Mouse (Mus musculus): Measurements from ENCODE around the gene Xpo1. TPM values are rescaled to one million over a fixed set of nuclear protein-coding genes. Genes with fewer than 3 reads are reported as not detected.

Xpo1 gene
- 140 and 176 TPM in 2 replicates for total RNA-seq (2012; rRNA removed)
- total RNA-seq (2014; rRNA removed) = 295 and 333 TPM in 2 replicates
- polyA plus RNA-seq (2012; ENCODE audit: insufficient read length, low read depth) = 199 and 246 TPM in 2 replicates

DNA sequence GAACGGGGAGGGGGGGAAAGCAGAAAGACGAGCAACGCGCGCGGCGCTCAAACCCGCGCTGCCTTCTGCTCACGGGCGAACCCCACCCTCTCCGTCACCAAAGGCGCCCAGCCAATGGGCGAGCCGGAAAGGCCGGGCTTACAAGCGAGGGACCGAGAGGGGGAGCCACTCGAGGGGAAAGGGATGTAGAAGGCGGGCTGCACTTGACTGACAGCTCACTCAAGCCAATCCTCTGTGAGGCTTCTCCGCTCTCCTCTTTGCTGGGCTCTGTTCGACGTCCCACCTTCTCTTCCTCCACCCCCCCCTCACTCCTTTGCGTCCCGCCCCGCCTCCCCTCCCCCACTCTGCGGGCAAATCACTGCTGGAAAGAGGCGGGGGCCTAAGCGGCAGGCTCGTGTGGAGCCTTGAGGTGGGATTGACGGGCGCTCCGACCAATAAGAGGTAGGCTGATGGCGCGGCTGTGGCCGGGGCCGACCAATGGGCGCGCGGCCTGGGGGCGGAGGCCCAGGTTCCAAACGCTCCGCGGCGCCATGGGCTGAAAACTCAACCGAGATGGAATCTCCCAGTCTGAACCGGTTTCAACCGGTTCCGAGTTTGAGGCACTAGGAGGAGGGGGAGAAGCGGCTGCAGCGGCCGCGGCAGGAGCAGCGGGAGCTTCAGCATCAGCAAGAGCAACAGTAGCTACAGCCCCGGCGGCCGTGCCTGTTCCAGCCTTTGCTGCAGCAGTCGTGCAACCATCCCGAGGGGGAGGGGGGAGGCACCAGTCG is at the start of gene Xpo1:
Xpo1 (plus strand) TSS at position 615 of the 767 bp plus-strand sequence.
- peak within 1 kb of the TSS; percentile 94 for H3K27ac ChIP-seq (ENCODE audit: insufficient read depth, low read depth)
- peak; percentile 94 for TF ChIP-seq E2F4 (IDR thresholded peaks at IDR 0.05; ENCODE audit: insufficient replicate concordance, low read depth, low read length)
- TF ChIP-seq BHLHE40 (IDR thresholded peaks at IDR 0.05; ENCODE audit: low read depth, low read length) = no peak
- peak; percentile 10 for TF ChIP-seq UBTF (IDR thresholded peaks at IDR 0.05; ENCODE audit: low read depth, low read length)
- TF ChIP-seq JUND (conservative IDR thresholded peaks at IDR 0.05; ENCODE audit: low read depth, low read length) = no peak
- TF ChIP-seq CHD1 (IDR thresholded peaks at IDR 0.05; ENCODE audit: low read depth, low read length) = no peak
- TF ChIP-seq USF1 (IDR thresholded peaks at IDR 0.05; ENCODE audit: low read depth, low read length) = no peak; the same call in 1 of the 2 replicates
- no peak for TF ChIP-seq ZKSCAN1 (IDR thresholded peaks at IDR 0.05; ENCODE audit: borderline replicate concordance, low read depth, low read length)
- TF ChIP-seq GABPA (IDR thresholded peaks at IDR 0.05; ENCODE audit: insufficient replicate concordance, low read depth, low read length) = no peak
- TF ChIP-seq SIN3A (IDR thresholded peaks at IDR 0.05; ENCODE audit: low read length) = no peak; the same call in 1 of the 2 replicates
- TF ChIP-seq MAX (IDR thresholded peaks at IDR 0.05; ENCODE audit: low read length) = peak; percentile 69
- no peak for TF ChIP-seq USF2 (conservative IDR thresholded peaks at IDR 0.05; ENCODE audit: low read depth, low read length)
- TF ChIP-seq NRF1 (IDR thresholded peaks at IDR 0.05; ENCODE audit: low read depth, low read length) = 0 out of 2 replicates have a peak, but pooled peaks have one; percentile 50
- no peak; the same call in 1 of the 2 replicates for TF ChIP-seq RAD21 (IDR thresholded peaks at IDR 0.05; ENCODE audit: low read depth, low read length)
- no peak; the same call in none of the 2 replicates for TF ChIP-seq ETS1 (conservative IDR thresholded peaks at IDR 0.05; ENCODE audit: low read depth, low read length)
- no peak for TF ChIP-seq EP300 (IDR thresholded peaks at IDR 0.05; ENCODE audit: low read length)
- no peak for TF ChIP-seq PAX5 (IDR thresholded peaks at IDR 0.05; ENCODE audit: low read length)
- TF ChIP-seq POLR2AphosphoS2 (IDR thresholded peaks at IDR 0.05; ENCODE audit: low read depth, low read length) = no peak
- TF ChIP-seq MXI1 (IDR thresholded peaks at IDR 0.05; ENCODE audit: low read depth, low read length) = peak; percentile 17
- 0 out of 2 replicates have a peak, but pooled peaks have one; percentile 18 for TF ChIP-seq KAT2A (IDR thresholded peaks at IDR 0.05; ENCODE audit: insufficient replicate concordance, low read length)
- peak; percentile 71 for TF ChIP-seq ELF1 (IDR thresholded peaks at IDR 0.05; ENCODE audit: low read depth, low read length)
- TF ChIP-seq MEF2A (IDR thresholded peaks at IDR 0.05; ENCODE audit: borderline replicate concordance, low read depth, low read length) = no peak
- peak; percentile 98 for TF ChIP-seq CHD2 (IDR thresholded peaks at IDR 0.05; ENCODE audit: low read length)
- TF ChIP-seq JUN (IDR thresholded peaks at IDR 0.05; ENCODE audit: insufficient read depth, low read depth, low read length) = no peak
- TF ChIP-seq ZMIZ1 (IDR thresholded peaks at IDR 0.05; ENCODE audit: low read depth, low read length) = peak; percentile 60; the same call in 1 of the 2 replicates
- peak; percentile 63 for TF ChIP-seq TCF12 (IDR thresholded peaks at IDR 0.05; ENCODE audit: low read depth, low read length)
- peak; percentile 82 for TF ChIP-seq NELFE (IDR thresholded peaks at IDR 0.05; ENCODE audit: low read depth, low read length)
- TF ChIP-seq SMC3 (IDR thresholded peaks at IDR 0.05; ENCODE audit: low read depth, low read length) = no peak
- peak in 1 of 2 experiments; percentile 71; a peak in 2 of 4 replicates for TF ChIP-seq CTCF (conservative IDR thresholded peaks at IDR 0.05 in 1 of 2, IDR thresholded peaks at IDR 0.05 in 1 of 2; ENCODE audit: low read depth in 2 of 2, low read length in 2 of 2)
- no peak; the same call in 1 of the 2 replicates for TF ChIP-seq RCOR1 (conservative IDR thresholded peaks at IDR 0.05; ENCODE audit: low read depth, low read length)
- TF ChIP-seq MAZ (IDR thresholded peaks at IDR 0.05; ENCODE audit: low read depth, low read length) = peak; percentile 98
- TF ChIP-seq ZNF384 (IDR thresholded peaks at IDR 0.05; ENCODE audit: low read depth, low read length) = 0 out of 2 replicates have a peak, but pooled peaks have one; percentile 9
- peak; percentile 51; the same call in 1 of the 2 replicates for TF ChIP-seq TBP (conservative IDR thresholded peaks at IDR 0.05; ENCODE audit: low read depth, low read length)
- peak; percentile 84 for TF ChIP-seq POLR2A (IDR thresholded peaks at IDR 0.05; ENCODE audit: low read depth, low read length)
- TF ChIP-seq MYC (IDR thresholded peaks at IDR 0.05; ENCODE audit: low read depth, low read length) = peak; percentile 38; the same call in 1 of the 2 replicates
- 0 out of 2 replicates have a peak, but pooled peaks have one; percentile 43 for TF ChIP-seq IRF4 (IDR thresholded peaks at IDR 0.05; ENCODE audit: low read depth, low read length)
- no peak for TF ChIP-seq ZC3H11A (IDR thresholded peaks at IDR 0.05; ENCODE audit: low read depth, low read length)
- TF ChIP-seq MAFK (IDR thresholded peaks at IDR 0.05; ENCODE audit: insufficient replicate concordance, low read length) = no peak
- TF ChIP-seq HCFC1 (IDR thresholded peaks at IDR 0.05; ENCODE audit: low read depth, low read length) = peak; percentile 68
- no peaks in the 10 kb centered on the region for H3K27me3 ChIP-seq (replicated peaks)
- dilution Hi-C loops (cut with MboI; ENCODE audit: extremely low pct_ligation_motif_present, extremely low pct_unique_long_range_greater_than_20kb, low sequenced_read_pairs) (no loop called here), in situ Hi-C loops (cut with MboI; ENCODE audit: low pct_ligation_motif_present, low pct_unique_long_range_greater_than_20kb, low sequenced_read_pairs) (no loop called here)
- H3K36me3 ChIP-seq (replicated peaks in 1 of 2; ENCODE audit: control insufficient read depth in 1 of 2, insufficient read depth in 1 of 2, low read length in 1 of 2) = peaks cover 0 to 12% of the 10 kb centered on the region in 2 experiments
- H3K9me3 ChIP-seq (replicated peaks; ENCODE audit: low read length) = no peaks in the 10 kb centered on the region
- peaks cover 46% of the 10 kb centered on the region for H3K79me2 ChIP-seq (replicated peaks; ENCODE audit: control insufficient read depth, extremely low read depth, insufficient read depth, poor library complexity, severe bottlenecking)
- H3K4me3 ChIP-seq (replicated peaks in 1 of 3; ENCODE audit: low read depth in 2 of 3, low read length in 2 of 3, poor library complexity in 1 of 3) = peak within 1 kb of the TSS; percentile 78 to 96 (median 84)
- H3K9ac ChIP-seq (ENCODE audit: insufficient read depth, low read depth) = peak within 1 kb of the TSS; percentile 82
- DNase-seq (ENCODE audit: extremely low read depth) = peak; percentile 100
- H3K4me1 ChIP-seq (ENCODE audit: control insufficient read depth in 1 of 2, insufficient read depth in 2 of 2) = peaks cover 2 to 24% of the 10 kb centered on the region in 2 experiments
- peak within 1 kb of the TSS; percentile 94 for H3K4me2 ChIP-seq (ENCODE audit: insufficient read depth, low read depth, poor library complexity, severe bottlenecking)

Measured in CH12.LX (cell line).